Mouse (Mus musculus): ENCODE measurements around the gene Zfp942. TPM values are rescaled to one million over a fixed set of nuclear protein-coding genes. Genes with fewer than 3 reads are reported as not detected.
"Not testable (repeated sequence)": the region's sequence is repeated elsewhere in the genome, so short reads cannot be mapped to it uniquely, and the experiment has no call there.

The Zfp942 gene
- 1 to 10 TPM; 7.2 to 7.6 TPM for total RNA-seq (2021)

- peak; percentile 85 to 87 for DNase-seq
- intact Hi-C loops (cut with DNase I) = loop anchor here (10.0 kb wide), 3 partner anchors 118 to 462 kb away; partner anchors contain the start of genes Zfp229, Zfp820 and Zfp946
Observed at GRCm38 (mm10) chr17:21962107-21962907, at the start of gene Zfp942, which contains the start of gene Zfp943. Zfp942 (minus strand) TSS chr17:21962464. Zfp943 (plus strand) TSS chr17:21962552.

DNA sequence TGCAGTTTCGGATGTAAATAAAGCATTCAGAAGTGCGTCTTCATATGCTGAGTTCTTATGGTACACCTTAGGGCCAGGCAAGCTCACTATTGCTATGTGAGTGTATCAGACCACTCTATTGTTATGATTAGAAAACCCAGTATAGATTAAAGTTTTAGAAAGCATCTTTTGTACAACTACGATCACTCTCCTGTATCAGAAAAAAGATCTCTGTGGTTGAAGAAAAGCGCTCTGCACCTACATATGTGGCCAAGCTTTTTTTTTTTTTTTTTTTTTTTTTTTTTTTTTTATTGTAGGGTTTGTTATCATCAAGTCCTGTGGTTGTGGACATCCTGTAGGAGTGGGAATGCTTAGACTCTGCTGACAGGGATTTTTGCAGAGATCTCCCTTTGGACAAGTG is 1.0 kb upstream of the Zfp942 start:
- DNase-seq = no peak
- intact Hi-C loops (cut with DNase I) = loop anchor here (10.0 kb wide), 3 partner anchors 119 to 461 kb away; partner anchors contain the start of genes Zfp229, Zfp820 and Zfp946

DNA sequence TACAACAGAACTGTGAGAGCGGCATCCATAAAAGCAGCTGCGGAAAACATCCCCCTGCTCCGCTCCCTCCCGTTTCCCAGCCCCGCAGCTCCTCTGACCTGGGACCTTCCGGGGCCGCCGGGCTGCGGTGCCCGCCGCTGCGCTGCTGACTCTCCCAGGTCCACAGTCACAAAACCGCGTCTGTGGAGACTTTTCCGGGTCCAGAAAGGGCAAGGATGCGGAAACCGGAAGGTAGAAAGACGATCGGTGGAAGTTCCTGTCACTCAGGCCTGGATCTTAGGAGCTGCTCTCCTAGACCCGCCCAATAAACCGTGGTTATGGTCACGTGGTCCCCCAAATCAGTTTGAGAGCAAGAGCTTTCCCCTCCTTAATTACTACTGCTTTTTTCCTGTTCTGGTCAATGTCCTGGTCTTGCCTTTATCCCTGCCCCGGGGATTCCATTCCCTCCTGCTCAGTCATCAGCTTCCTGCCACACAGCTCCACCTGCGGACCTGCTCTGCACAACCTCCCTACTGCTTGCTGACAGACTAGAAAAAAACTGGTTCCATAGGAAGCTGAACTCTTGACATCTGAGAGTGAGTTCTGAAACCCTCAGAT is 52.7 kb downstream of the Zfp942 start, which contains the start of gene Zfp995:
TSS of gene Zfp995 (minus strand) at position 471 of the 597 bp plus-strand sequence.
- DNase-seq = peak; percentile 72 to 76
- intact Hi-C loops (cut with DNase I) = not testable (repeated sequence)

- intact Hi-C loops (cut with DNase I) = no loop called here
- DNase-seq = no peak
Observed at GRCm38 (mm10) chr17:21909039-21909438, 53.2 kb downstream of the Zfp942 start.

Other genes with a start within 250 kb of the Zfp942 start
- gene Zfp229, start 231.7 kb downstream of the Zfp942 start, total RNA-seq (2021) = 1 to 10 TPM; 6.7 to 6.9 TPM
- gene Zfp820, start 116.7 kb downstream of the Zfp942 start, total RNA-seq (2021) = 1 to 10 TPM; 2.3 to 3.2 TPM
- gene Zfp995, start 52.5 kb downstream of the Zfp942 start, total RNA-seq (2021) = 1 to 10 TPM; 1.3 to 2.8 TPM
- 10 to 100 TPM; 18.4 to 18.9 TPM for gene Zfp943, start 88 bp upstream of the Zfp942 start, total RNA-seq (2021)
- 1 to 10 TPM in 1 of 2 experiments, under 1 TPM in 1; 0.89 to 1.8 TPM for gene Zfp947, start 203.7 kb upstream of the Zfp942 start, total RNA-seq (2021)